Mouse (Mus musculus) layer of hippocampus, postnatal 25 days (tissue): Measurements from ENCODE around the gene Ermap. TPM values are rescaled to one million over a fixed set of nuclear protein-coding genes. Genes with fewer than 3 reads are reported as not detected.

Experiments
- DNase-seq, 2 experiments: peaks; one replicate each; pipeline ENCODE4 v3.0.0; 2022; ENCODE audit warnings: mixed read lengths in 2 of 2, low spot score in 1 of 2; ENCODE audit errors: extremely low spot score in 1 of 2
- total RNA-seq, 2 experiments: library from RNA; stranded (reverse); gene quantifications; 2 replicates each; pipeline ENCODE4 v1.2.3; 2021

The Ermap gene
- total RNA-seq, 2 experiments from 2014 or later: 0.31 to 0.47 TPM

DNA sequence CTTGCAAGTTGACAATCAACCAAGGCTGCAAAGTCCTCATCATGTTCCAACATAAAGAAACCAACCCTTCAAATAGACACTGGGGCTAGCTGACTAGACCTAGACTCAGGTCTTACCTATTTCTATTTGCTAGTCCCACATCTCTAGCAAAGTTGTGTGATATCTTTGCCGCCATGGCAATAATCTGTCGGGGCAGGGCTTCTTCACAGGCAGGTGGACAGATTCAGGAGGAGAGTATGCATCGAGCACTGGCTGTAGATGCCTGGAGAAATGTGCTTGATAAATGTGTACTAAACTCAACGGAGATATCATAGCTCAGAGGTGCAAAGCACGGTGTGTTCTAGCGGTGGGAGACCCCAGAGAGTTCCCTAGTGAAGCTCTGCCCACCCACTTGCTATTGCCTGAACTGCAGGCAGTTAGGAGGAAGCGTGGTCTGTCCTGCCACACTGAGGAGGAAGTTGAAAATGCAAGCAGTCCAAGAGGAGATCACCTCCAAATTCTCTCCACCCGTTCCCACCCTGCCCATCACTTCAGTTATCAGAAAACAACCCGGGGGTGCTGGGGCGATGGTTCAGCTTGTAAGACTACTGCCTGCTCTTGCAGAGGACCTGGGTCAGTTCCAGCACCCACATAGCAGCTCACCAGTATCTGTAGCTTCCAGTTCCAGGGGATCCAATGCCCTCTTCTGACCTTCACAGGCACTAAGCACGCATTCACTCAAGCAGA, 1.6 kb downstream of the Ermap start:
- DNase-seq: no peak

DNA sequence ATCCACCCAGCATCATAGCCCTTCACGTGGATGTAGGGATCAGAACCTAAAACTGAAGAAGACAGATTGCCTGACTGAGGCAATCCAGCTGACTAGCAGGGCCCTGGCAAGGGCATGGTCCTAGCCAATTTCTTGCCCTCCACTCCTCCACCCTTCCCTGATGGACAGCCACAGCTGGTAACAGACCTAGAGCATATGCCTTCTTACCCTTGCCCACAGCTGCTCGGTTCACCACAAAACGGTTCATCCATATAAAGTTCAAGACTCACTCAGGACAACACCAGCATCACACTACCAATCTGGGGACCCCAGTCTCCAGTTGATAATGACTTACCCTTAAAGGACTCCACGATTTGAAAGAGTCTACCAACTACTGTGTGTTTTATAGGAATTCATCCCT, 4.0 kb downstream of the Ermap start:
- no peak for DNase-seq

DNA sequence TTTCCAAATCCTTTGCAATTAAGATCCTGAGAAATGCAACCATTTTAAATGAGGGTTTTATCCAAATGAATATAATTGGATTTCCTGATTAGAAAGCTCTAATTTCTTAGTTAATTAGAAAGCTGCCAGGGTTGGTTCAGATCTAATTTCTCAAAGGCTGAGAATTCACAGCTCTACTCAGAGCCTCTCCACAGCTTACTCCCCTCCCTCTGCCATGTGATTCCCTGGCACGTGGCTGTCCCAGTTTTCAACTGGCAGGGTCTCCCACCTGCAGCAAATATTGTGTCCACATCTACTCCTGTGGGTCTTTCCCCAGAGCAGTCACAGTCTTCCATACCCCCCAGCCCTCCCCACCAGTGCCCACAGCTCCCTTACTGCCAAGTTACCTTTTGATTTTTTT, 6.3 kb downstream of the Ermap start:
- no peak for DNase-seq

DNA sequence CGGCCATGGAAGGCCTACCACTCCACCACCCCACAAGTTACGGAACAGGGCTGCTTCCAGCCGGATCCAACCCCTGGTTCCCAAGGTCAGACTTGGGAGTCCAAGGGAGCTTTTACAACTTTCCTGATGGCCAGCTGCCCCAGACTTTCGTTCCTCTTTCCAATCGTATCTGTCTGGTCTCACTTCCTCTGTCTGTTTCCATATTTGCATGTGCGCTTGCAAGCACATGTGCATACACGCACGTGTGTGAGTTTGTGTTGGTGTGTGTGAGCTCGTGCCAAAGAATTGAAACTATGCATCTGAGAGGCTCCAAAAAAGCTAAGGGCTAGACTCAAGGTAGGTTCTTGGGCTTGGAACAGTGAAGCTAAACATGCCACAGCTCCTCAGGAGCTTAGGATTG, 8.4 kb downstream of the Ermap start:
- no peak for DNase-seq

DNA sequence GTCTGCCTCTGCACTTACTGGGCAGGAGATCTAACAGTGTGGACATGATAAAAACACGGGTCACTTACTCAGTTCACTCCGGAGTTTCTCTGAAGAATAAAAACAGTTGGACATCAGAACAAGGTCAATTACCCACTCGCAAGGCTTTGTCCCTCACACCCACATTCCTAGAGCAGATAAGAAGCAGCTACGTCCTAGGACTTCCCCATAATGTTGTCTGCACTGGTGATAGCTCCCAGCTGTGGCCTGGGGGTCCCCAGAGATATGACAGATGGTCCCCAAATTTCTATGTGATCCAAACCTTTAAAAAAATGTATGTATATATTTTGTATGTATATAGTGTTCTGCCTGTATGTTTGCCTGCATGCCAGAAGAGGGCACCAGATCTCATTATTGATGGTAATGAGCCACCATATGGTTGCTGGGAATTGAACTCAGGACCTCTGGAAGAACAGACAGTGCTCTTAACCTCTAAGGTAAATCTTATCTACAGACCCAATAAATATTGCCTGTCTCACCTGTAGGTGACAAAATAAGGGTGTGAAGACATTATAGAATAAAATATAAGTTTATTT, 9.6 kb downstream of the Ermap start:
- no peak for DNase-seq

DNA sequence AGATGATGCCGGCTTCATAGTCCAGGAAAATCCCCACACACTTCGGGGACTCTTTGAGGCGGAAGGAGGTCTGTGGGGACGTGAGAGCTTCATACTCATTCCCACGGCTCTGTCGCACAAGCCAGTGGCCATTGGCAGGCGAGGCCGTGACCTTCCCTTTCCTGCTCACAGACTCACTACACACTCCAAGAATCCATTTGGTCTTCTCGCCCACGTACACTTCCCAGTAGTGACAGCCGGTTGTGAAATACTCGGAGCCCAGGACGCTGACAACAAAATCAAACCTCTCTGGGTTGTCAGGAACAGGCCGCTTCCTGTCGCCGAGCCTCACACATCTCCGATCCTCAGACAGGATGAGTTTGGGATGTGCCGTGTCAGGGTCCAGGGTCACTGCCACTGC, 11.5 kb downstream of the Ermap start:
- no peak for DNase-seq

DNA sequence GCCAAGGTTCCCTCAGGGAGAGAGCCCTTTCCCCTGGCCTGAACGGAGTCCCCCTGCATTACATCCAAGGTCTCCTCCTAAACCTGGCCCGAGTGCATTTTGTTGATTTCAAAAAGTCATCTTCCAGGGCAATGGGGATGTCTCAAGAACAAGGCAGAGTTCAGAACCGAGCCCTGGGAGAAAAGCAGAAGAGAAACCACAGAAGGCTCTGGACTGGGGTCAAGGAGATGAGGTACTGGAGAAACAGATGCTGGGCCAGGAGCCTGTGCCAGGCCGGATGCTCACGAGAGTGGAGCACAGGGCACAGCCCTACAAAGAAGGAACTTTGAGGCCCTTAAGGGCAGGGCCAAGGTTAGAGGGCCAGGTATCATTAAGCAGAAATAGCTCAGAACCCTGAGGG, 12.1 kb downstream of the Ermap start:
- no peak for DNase-seq

DNA sequence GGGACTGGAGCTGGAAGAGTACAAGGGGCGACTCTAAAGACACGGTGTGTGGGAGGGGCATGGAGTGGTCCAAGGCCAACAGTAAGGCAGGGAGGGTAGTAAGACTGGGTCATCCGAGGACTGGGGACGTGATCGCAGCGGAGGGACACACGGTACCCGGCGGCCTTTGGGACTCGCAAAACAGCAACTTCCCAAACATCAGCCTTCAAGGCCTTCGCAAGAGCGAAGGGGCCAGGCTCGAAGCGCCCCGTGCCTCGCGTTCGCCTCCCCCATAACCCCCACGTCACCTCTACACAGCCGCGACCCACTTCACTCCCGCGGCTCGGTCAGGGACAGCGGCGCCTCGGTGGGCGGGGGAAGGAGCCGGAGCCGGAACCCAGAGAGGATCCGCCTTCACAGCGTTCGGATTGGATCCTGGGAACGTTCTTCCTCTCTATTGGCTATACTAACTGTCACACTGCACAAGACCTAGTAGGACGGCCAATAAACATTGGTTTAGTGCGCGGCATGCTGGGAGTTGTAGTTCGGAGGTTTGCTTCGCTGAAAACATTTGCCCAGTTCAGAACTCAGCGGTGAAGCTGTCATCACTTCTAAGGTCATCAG, 15.9 kb downstream of the Ermap start, which contains the start of gene Zfp691:
Gene Zfp691, minus strand, starts transcription at position 345 of the 603 bp plus-strand sequence.
- peak; percentile 73 to 83 for DNase-seq

DNA sequence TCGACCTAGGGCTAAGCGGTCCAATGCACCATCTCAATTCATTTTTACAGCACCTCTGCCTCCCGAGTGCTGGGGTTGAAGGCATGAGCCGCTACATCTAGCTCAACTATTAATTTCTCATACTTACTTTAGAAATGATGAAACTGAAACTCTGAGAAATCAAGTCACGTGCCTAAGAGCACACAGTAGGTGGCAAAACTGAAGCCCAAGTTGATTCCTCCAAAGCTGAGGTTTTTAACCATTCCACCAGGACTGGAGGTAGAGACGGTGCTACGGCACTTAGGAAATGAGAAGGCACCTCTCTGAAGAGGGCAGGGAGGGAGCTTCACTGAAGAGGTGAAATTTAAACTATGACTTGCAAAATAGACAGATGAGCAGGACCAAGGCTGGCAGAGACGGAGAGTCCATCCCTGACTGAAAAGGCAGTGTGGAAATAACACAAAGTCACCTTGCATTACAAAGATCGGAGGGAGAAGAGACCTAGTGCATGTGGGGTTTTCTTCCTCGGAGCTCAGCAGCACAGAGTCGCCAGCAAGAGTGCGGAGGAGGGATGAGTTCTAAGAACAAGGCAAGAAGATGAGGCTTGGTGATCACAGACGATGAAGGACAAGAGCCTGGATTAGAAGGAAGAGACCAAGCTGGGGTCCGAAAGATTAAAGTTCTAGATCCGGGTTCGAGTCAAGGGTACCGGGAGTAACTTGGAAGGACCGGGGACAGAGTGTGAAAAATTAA, 16.7 kb downstream of the Ermap start:
- DNase-seq: no peak

DNA sequence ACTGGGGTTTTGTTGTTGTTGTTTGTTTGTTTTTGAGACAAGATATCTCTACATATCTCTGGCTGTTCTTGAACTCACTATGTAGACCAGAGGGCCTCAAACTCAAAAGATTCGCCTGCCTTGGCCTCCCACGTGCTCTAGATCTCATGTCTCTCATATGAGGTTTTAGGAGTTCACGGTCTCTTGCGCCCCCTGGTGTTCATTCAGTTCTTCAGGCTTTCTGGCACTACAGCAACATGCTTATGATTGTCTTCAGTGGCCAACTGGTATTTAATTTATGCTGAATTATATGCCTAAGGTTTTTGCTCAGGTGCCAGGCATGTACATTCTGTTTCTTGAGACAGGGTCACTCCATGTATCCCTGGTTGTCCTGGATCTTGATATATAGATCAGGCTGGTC, 22.1 kb downstream of the Ermap start:
- peak; percentile 66 to 93 for DNase-seq

DNA sequence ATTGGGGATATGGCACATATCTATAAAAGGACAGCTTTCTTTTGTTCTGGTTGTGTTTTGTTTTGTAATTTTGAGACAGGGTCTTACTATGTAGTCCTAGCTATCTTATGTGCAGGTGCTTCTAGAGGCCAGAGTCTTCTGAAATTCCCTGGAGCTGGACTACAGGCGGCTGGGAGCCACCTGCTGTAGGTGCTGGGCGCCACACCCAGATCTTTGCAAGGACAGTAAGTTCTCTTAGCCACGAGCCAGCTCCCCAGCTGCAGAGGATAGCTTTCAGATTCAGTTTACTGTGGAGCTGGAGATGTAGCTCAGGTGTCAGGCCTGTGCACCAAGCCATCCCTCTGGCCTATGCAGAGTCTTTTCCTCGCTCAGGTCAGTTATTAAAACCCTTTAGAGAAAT, 22.7 kb downstream of the Ermap start:
- no peak for DNase-seq

DNA sequence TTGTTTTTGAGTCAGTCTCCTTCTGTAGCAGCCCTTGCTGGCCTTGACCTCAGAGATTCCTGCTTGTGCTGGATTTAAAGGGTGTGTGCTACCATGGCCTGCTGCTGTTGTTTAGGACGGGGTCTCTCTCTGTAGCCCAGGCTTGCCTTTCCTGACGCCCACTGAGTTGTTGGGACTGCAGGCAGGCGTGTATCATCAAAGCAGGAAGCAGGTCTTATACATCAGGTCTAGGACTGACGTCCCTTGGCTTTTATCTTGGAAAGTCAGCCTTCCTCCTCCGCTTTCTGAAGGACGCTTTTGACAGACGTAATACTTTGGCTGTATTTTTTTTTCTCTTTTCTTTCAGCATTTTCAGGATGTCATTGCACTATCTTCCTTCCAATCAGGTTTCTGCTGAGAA, 23.9 kb downstream of the Ermap start:
- DNase-seq: no peak

DNA sequence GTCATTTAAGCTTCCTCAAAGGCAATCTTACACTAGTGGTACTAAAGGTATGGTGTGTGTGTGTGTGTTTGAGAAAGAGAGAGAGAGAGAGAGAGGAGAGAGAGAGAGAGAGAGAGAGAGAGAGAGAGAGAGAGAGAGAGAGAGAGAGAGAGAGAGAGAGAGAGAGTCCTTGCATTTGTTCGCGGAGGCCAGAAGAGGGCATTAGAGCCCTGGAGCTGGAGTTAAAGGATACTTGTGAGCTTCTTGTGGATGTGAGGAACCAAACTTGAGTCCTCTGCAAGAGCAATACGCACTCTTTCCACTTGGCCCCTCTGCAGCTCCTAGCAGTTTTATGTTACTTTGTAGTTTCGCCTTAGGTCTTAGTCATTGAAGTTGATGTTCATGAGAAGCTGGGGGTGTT, 26.8 kb downstream of the Ermap start:
- DNase-seq: no peak

DNA sequence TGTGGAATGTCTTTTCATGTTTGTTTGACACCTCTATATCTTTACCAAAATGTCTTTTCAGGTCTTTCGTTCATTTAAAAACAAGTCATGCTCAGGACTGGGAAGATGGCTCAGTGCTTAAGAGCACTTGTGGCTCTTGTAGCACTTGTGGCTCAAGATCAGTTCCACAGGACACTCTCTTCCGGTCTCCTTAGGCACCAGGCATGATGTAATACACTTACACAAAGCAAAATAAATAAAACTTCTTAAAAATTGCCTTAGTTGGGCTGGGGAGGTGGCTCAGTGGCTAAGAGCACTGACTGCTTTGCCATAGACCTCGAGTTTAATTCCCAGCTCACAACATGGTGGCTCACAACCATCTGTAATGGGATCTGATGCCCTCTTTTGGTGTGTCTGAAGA, 28.5 kb downstream of the Ermap start:
- no peak for DNase-seq

DNA sequence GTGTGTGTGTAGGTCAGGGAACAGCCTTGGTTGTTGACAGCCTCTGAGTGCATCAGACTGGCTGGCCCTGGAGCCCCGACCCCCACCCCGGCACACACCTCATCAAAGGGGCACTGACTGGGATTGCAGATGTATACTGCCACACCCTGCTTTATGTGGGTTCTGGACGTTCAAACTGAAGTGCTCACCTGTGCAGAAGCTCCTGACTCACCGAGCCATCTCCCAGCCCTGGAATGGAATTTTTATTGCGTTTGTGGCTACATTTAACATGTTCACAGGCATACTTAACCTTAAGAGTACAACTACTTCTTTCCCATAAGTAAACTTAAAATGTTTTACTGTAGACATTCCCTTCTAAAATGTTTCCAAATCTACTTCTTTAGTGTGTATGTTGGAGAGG, 31.9 kb downstream of the Ermap start:
- no peak for DNase-seq

DNA sequence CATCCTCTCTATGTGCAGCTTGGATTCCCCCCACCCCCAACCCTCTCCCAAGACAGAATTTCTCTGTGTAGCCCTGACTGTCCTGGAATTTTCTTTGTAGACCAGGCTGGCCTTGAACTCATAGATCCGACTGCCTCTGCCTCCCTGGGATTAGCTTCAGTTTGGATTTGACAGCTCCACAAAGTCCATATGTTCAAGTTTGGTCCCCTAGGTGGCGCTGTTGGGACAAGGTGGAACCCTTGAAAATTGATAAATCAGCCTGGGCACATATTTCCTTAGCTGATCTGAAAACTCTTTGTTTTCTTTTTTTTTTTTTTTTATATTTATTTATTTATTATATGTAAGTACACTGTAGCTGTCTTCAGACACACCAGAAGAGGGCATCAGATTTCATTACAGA, 32.6 kb downstream of the Ermap start:
- DNase-seq: peak in 1 of 2 experiments; percentile 84

DNA sequence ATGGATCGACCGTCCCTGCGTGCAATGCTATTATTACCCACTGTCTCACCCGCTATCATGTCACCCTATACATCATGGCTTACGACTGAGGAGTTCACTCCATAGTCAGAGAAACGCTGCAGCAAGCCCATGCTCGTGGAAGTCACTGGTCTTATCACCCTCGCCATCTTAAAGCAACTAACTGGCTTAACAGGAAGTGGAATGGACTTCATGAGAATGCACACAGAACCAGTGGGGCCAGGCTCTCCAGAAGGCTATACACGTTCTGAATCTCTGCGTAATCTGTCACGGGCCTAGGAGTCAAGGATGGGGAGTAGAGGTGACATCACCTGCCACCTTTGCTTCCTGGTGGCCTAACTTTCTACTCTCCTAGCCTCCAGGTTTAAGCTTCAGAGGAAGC, 41.1 kb downstream of the Ermap start:
- DNase-seq: no peak

DNA sequence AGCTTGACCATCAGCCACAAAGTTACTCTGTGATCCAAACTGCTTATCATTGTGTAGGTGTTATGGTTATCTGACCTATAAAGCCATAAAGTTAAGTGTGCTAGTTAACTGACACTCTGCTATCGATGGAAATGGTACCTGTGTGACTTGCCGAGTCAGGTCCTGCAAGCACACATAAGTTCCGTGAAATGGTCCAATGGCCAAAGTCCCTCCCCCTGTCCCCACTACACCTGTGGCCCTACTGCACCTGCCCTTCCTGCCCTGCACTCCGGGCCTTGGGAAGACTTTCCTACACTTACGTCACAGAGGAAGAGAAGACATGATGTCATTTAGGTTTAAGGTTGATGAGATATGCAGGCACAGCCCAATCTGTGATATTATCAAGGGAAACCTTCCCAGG, 42.5 kb downstream of the Ermap start:
- DNase-seq: no peak

DNA sequence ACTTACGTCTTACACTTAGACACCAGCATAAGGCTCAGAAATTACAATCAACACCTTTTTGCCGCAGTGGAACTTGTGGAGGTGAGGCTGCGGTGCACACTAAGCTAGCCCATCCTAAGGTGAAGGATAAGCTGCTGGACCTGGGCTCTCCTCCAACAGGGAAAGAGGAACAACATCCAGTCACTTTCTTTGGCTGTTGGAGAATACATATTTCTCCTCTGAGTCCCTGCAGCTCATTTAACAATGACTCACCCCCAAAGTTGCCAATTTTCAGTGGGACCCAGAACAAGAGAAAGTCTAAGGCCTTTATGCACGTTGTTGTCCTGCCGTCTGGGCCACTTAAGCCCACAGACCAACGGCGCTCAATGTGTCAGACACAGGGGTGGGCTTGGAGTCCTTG, 43.0 kb downstream of the Ermap start:
- DNase-seq: no peak

DNA sequence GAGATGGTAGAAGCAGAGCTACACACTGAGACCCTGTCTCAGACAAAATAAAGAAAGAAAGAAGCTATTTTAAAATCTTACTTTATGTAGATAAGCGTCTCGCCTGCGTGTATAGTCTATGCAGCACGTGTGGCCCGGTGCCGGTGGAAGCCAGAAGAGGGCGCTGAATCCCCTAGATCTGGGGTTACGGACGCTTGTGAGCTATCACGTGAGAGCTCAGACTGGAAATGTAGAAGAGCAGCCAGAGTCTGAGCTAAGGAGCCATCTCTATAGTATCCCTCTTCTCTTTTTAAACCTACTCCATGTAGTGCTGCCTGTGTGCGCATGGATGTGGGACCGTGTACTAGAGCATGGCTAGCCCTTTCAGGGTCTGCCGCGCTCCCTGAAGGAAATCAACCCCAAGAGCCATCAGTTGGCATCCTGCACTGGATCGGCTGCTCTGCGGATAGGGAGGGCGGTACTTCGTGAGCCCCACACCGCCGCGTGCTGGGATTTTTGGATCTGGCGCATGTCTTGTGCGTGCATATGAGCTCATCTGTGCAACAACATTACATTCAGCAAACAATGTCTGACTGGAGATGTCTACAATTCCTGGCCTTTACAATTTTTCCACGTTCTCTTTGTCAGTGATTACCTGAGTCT, 47.5 kb downstream of the Ermap start:
- DNase-seq: peak in 1 of 2 experiments; percentile 54

DNA sequence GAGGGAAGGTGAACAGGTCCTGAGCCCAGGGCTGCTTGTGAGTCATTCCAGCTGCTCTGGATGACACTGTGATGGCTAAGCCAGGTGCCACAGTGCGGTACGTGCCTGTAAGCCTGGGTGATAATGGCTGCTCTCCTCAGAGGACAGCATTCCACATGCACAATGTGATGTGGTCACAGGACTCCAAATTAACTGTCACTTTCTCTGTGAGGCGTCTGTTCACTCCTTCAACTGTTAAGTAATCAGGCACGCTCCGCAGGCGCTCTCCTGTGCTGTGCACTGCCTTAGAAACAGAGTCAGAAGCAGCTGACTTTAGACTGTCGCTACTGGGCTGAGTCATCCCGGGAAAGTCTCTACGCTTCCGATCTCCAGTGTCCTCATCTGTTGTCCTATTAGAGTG, 48.6 kb downstream of the Ermap start:
- no peak for DNase-seq
